Mouse (Mus musculus) bone marrow macrophage, adult 2 months (primary cell): ENCODE data around the gene Enah.

Source experiments
- CTCF ChIP-seq: IDR thresholded peaks from 2 replicates; pipeline ENCODE4 v1.5.1; 2012; ENCODE audit warnings: low read depth, mild to moderate bottlenecking, low read length, moderate library complexity
- POLR2A ChIP-seq: IDR thresholded peaks from 2 replicates; pipeline ENCODE4 v1.6.1; 2012; ENCODE audit warnings: mild to moderate bottlenecking, low read depth, low read length, borderline replicate concordance

- TF ChIP-seq POLR2A (no peak), CTCF (no peak)
Observed at GRCm38 (mm10) chr1:182063716-182064115, 43.9 kb upstream of the Enah start.
